Mouse (Mus musculus): ENCODE results near the gene Sgtb.

- TF ChIP-seq POLR2A (IDR thresholded peaks at IDR 0.05; ENCODE audit: low read depth, low read length) (no peak), CTCF (IDR thresholded peaks at IDR 0.05; ENCODE audit: extremely low read depth, insufficient read length, insufficient replicate concordance, low read depth, low read length) (no peak)
Measured at GRCm38 (mm10) chr13:104113782-104114181, 4.2 kb downstream of the Sgtb start.

Data from small intestine, adult 2 months (tissue).